Mouse (Mus musculus) c-Kit-positive CD71-negative TER-119-negative erythroid progenitor cells, embryonic 14.5 days (primary cell): ENCODE measurements at regions not wholly inside any gene's neighbourhood (a gene's known extent, or its start where the extent isn't known, plus 50 kb on each side); places are given as distances from the start of the nearest gene placed in this dataset.

Experiments used
- DNase-seq: peaks from one replicate; pipeline ENCODE4 v3.0.0-alpha.2; 2013; ENCODE audit warnings: low read depth

GRCm38 (mm10) chr7:40257733-40258376 lies 640.3 kb upstream of the Vstm2b start:
- DNase-seq = no peak

GRCm38 (mm10) chr7:40258377-40258739 lies 639.8 kb upstream of the Vstm2b start:
- DNase-seq = no peak

- DNase-seq = peak; percentile 2
Measured at GRCm38 (mm10) chr7:40273459-40274072, 624.6 kb upstream of the Vstm2b start.

- DNase-seq = no peak
Measured at GRCm38 (mm10) chr7:40275078-40275477, 623.0 kb upstream of the Vstm2b start.

GRCm38 (mm10) chr7:40275658-40276057 lies 622.5 kb upstream of the Vstm2b start:
- no peak for DNase-seq

- no peak for DNase-seq
Measured at GRCm38 (mm10) chr7:40276116-40276515, 622.0 kb upstream of the Vstm2b start.

GRCm38 (mm10) chr7:40290166-40290565 lies 608.0 kb upstream of the Vstm2b start:
- DNase-seq = no peak

- DNase-seq = no peak
Measured at GRCm38 (mm10) chr7:40310558-40310957, 587.6 kb upstream of the Vstm2b start.

GRCm38 (mm10) chr7:40321171-40321570 lies 577.0 kb upstream of the Vstm2b start:
- DNase-seq = no peak

- DNase-seq = no peak
Measured at GRCm38 (mm10) chr7:40325188-40325705, 572.9 kb upstream of the Vstm2b start.

GRCm38 (mm10) chr7:40332455-40332854 lies 565.7 kb upstream of the Vstm2b start:
- DNase-seq = no peak

- no peak for DNase-seq
Measured at GRCm38 (mm10) chr7:40352306-40352705, 545.8 kb upstream of the Vstm2b start.

GRCm38 (mm10) chr7:40362719-40363118 lies 535.4 kb upstream of the Vstm2b start:
- no peak for DNase-seq

GRCm38 (mm10) chr7:40372713-40373112 lies 525.4 kb upstream of the Vstm2b start:
- DNase-seq = no peak

GRCm38 (mm10) chr7:40377839-40378238 lies 520.3 kb upstream of the Vstm2b start:
- DNase-seq = no peak

GRCm38 (mm10) chr7:40381244-40381643 lies 516.9 kb upstream of the Vstm2b start:
- no peak for DNase-seq

- DNase-seq = no peak
Measured at GRCm38 (mm10) chr7:40388152-40388551, 510.0 kb upstream of the Vstm2b start.

- DNase-seq = no peak
Measured at GRCm38 (mm10) chr7:40389795-40390194, 508.3 kb upstream of the Vstm2b start.

GRCm38 (mm10) chr7:40390927-40391326 lies 507.2 kb upstream of the Vstm2b start:
- DNase-seq = no peak

GRCm38 (mm10) chr7:40391626-40392025 lies 506.5 kb upstream of the Vstm2b start:
- no peak for DNase-seq

- no peak for DNase-seq
Measured at GRCm38 (mm10) chr7:40392207-40392606, 505.9 kb upstream of the Vstm2b start.

GRCm38 (mm10) chr7:40392699-40393098 lies 505.4 kb upstream of the Vstm2b start:
- DNase-seq = no peak

- no peak for DNase-seq
Measured at GRCm38 (mm10) chr7:40398266-40398665, 499.9 kb upstream of the Vstm2b start.

GRCm38 (mm10) chr7:40419332-40419731 lies 478.8 kb upstream of the Vstm2b start:
- DNase-seq = no peak
